Mouse (Mus musculus): Measurements from ENCODE around the gene Tbc1d8.

- TF ChIP-seq USF1 (IDR thresholded peaks at IDR 0.05; ENCODE audit: low read depth, low read length) (no peak), ZC3H11A (IDR thresholded peaks at IDR 0.05; ENCODE audit: low read depth, low read length) (no peak), EP300 (IDR thresholded peaks at IDR 0.05; ENCODE audit: low read depth in 1 of 2, low read length in 2 of 2) (peak; percentile 27 to 53; a peak in 3 of 4 replicates), POLR2A (IDR thresholded peaks at IDR 0.05; ENCODE audit: control insufficient read depth in 1 of 2, insufficient read depth in 1 of 2, low read depth in 1 of 2, low read length in 2 of 2, poor library complexity in 1 of 2) (no peak), MAZ (IDR thresholded peaks at IDR 0.05; ENCODE audit: low read depth, low read length) (no peak; the same call in 1 of the 2 replicates), GATA1 (IDR thresholded peaks at IDR 0.05; ENCODE audit: low read depth, low read length) (peak; percentile 49; the same call in 1 of the 2 replicates), MYC (IDR thresholded peaks at IDR 0.05; ENCODE audit: low read depth, low read length) (no peak), ETS1 (IDR thresholded peaks at IDR 0.05; ENCODE audit: low read depth, low read length) (peak; percentile 55; the same call in 1 of the 2 replicates)
Observed at GRCm38 (mm10) chr1:39454108-39454782, 24.3 kb downstream of the Tbc1d8 start.
